Comparison of ENCODE assay signal across 9 mouse cellular contexts in genomic region chr2:32436686-32437372, GRCm38 (mm10). TPM values are rescaled to one million over a fixed set of nuclear protein-coding genes. Genes with fewer than 3 reads are reported as not detected.
A peak's percentile ranks its signal among the peaks of the same experiment; 100 is the strongest.
DNase-seq lines count a peak whose midpoint lies in the region; ATAC-seq and TF ChIP-seq lines count a peak whose summit lies in the region.
"Had no signal": no experiment of that assay in that cellular context is flagged by ENCODE, and none has a peak within 500 bp of the region (broad histone marks: within the 10 kb centered on the region; RNA-seq: fewer than 3 reads in every experiment).

No protein-coding gene starts in this region.

- TF ChIP-seq CTCF in C2C12 (IDR thresholded peaks at IDR 0.05; ENCODE audit: control insufficient read depth, insufficient read depth, insufficient read length), result no peak

- no peaks in the 10 kb centered on the region for H3K27me3 ChIP-seq in C2C12 (ENCODE audit: control insufficient read depth, insufficient read depth, insufficient read length)
- H3K27me3 ChIP-seq in embryonic facial prominence, embryonic 14.5 days (replicated peaks; ENCODE audit: control insufficient read depth, insufficient read depth, low read length), result no peaks in the 10 kb centered on the region
- no peaks in the 10 kb centered on the region for H3K27me3 ChIP-seq in hindbrain, embryonic 16.5 days (replicated peaks; ENCODE audit: control insufficient read depth, insufficient read depth, low read length)

- no peak overlapping the region for H3K4me2 ChIP-seq in embryonic facial prominence, embryonic 14.5 days (ENCODE audit: low read depth, low read length)
- H3K4me2 ChIP-seq in hindbrain, embryonic 16.5 days (ENCODE audit: low read length), result no peak overlapping the region

- ATAC-seq in embryonic facial prominence, embryonic 14.5 days (ENCODE audit: low read depth), result peak; percentile 68
- peak; percentile 68 for ATAC-seq in hindbrain, embryonic 16.5 days
- ATAC-seq in megakaryocyte, adult 5-6 weeks (ENCODE audit: poor library complexity, severe bottlenecking), result no peak

- no peak overlapping the region for H3K9ac ChIP-seq in embryonic facial prominence, embryonic 14.5 days (ENCODE audit: low read depth, low read length)
- H3K9ac ChIP-seq in hindbrain, embryonic 16.5 days (ENCODE audit: low read depth, low read length), result no peak overlapping the region

- H3K4me3 ChIP-seq in C2C12 (ENCODE audit: insufficient read depth, poor library complexity, severe bottlenecking), result no peak overlapping the region
- no peak overlapping the region for H3K4me3 ChIP-seq in embryonic facial prominence, embryonic 14.5 days (ENCODE audit: low read depth, low read length)
- no peak overlapping the region for H3K4me3 ChIP-seq in hindbrain, embryonic 16.5 days (ENCODE audit: low read length)

- 56% methylated on average over 3 of the region's 3 CpGs for WGBS in embryonic facial prominence, embryonic 14.5 days
- 48% methylated on average over 3 of the region's 3 CpGs for WGBS in hindbrain, embryonic 16.5 days

- DNase-seq in embryonic facial prominence, embryonic 14.5 days (ENCODE audit: low spot score), result peak; percentile 73
- peak; percentile 57 for DNase-seq in lung, postnatal 14 days
- DNase-seq in ovary, postnatal 14 days (ENCODE audit: low spot score), result no peak
- DNase-seq in adrenal gland, adult 8-10 months, result no peak
- DNase-seq in right cerebral cortex, adult 18-20 months, result no peak

- peaks cover 55% of the 10 kb centered on the region for H3K79me3 ChIP-seq in C2C12 (ENCODE audit: low read depth)

- H3K36me3 ChIP-seq in C2C12 (ENCODE audit: control insufficient read depth, insufficient read depth), result no peaks in the 10 kb centered on the region
- no peaks in the 10 kb centered on the region for H3K36me3 ChIP-seq in embryonic facial prominence, embryonic 14.5 days (ENCODE audit: control insufficient read depth, insufficient read depth, low read length)
- no peaks in the 10 kb centered on the region for H3K36me3 ChIP-seq in hindbrain, embryonic 16.5 days (ENCODE audit: control insufficient read depth, insufficient read depth, low read length)

- no peaks in the 10 kb centered on the region for H3K9me3 ChIP-seq in embryonic facial prominence, embryonic 14.5 days (ENCODE audit: control insufficient read depth, low read length)
- no peaks in the 10 kb centered on the region for H3K9me3 ChIP-seq in hindbrain, embryonic 16.5 days (ENCODE audit: control insufficient read depth, low read length)

- peaks cover 100% of the 10 kb centered on the region for H3K79me2 ChIP-seq in C2C12 (ENCODE audit: control insufficient read depth, insufficient read depth)

- peak overlapping the region; percentile 59; the same call in 1 of the 2 replicates for H3K27ac ChIP-seq in embryonic facial prominence, embryonic 14.5 days (replicated peaks; ENCODE audit: low read depth, low read length)
- peak overlapping the region; percentile 62 for H3K27ac ChIP-seq in hindbrain, embryonic 16.5 days (ENCODE audit: low read depth, low read length)

- H3ac ChIP-seq in C2C12 (ENCODE audit: control insufficient read depth, insufficient read length, low read depth), result no peak overlapping the region

- H3K4me1 ChIP-seq in embryonic facial prominence, embryonic 14.5 days (ENCODE audit: control insufficient read depth, insufficient read depth, low read length), result peaks cover 12% of the 10 kb centered on the region
- H3K4me1 ChIP-seq in hindbrain, embryonic 16.5 days (ENCODE audit: control insufficient read depth, insufficient read depth, low read depth, low read length), result peaks cover 13% of the 10 kb centered on the region

TF ChIP-seq in C2C12, 6 proteins besides CTCF, POLR2A, EP300 and RAD21:
- TF ChIP-seq MYOG (IDR thresholded peaks at IDR 0.05; ENCODE audit: control insufficient read depth, extremely low read depth, insufficient read length) (no peak), CEBPB (IDR thresholded peaks at IDR 0.05; ENCODE audit: low read depth) (peak; percentile 76), MYOD1 (IDR thresholded peaks at IDR 0.05; ENCODE audit: control insufficient read depth, insufficient read length, low read depth) (no peak), MAX (IDR thresholded peaks at IDR 0.05) (no peak), FOSL1 (IDR thresholded peaks at IDR 0.05; ENCODE audit: insufficient read depth, low read length, poor library complexity, severe bottlenecking) (no peak)

RNA-seq across cellular contexts. Expression of gene Naif1, which starts 13.4 kb away (rescaled TPM):
- 3.2 TPM for polyA plus RNA-seq in C2C12 (2012; fragmentation: generic; extraction: Trizol)
- 4.9 and 5.6 TPM in 2 replicates for polyA plus RNA-seq in embryonic facial prominence, embryonic 14.5 days (2014; fragmentation: Nextera tagmentation; extraction: Ambion mirVana)
- 5.1 and 5.2 TPM in 2 replicates for polyA plus RNA-seq in hindbrain, embryonic 16.5 days (2015; fragmentation: Nextera tagmentation; extraction: Ambion mirVana)
- total RNA-seq in adrenal gland, adult 8-10 months (2022), result 1 to 10 TPM; 4.2 to 5.5 (median 5.0) TPM
- total RNA-seq in megakaryocyte, adult 5-6 weeks (2015), result 2.9 and 3.5 TPM in 2 replicates
- total RNA-seq in megakaryocyte, adult 5-6 weeks (2017), result 3.2 and 3.9 TPM in 2 replicates

RNA-seq across cellular contexts. Expression of gene Slc25a25, which starts 14.4 kb away (rescaled TPM):
- 11.2 TPM for polyA plus RNA-seq in C2C12 (2012; fragmentation: generic; extraction: Trizol)
- 15.8 and 17.0 TPM in 2 replicates for polyA plus RNA-seq in embryonic facial prominence, embryonic 14.5 days (2014; fragmentation: Nextera tagmentation; extraction: Ambion mirVana)
- 55.0 and 60.6 TPM in 2 replicates for polyA plus RNA-seq in hindbrain, embryonic 16.5 days (2015; fragmentation: Nextera tagmentation; extraction: Ambion mirVana)
- 10 to 100 TPM; 17.9 to 79.8 (median 27.3) TPM for total RNA-seq in adrenal gland, adult 8-10 months (2022)
- total RNA-seq in megakaryocyte, adult 5-6 weeks (2015), result 4.6 and 6.9 TPM in 2 replicates
- 8.4 and 10.7 TPM in 2 replicates for total RNA-seq in megakaryocyte, adult 5-6 weeks (2017)

RNA-seq across cellular contexts. Expression of gene Ptges2, which starts 41.1 kb away (rescaled TPM):
- polyA plus RNA-seq in C2C12 (2012; fragmentation: generic; extraction: Trizol), result 39.1 TPM
- polyA plus RNA-seq in embryonic facial prominence, embryonic 14.5 days (2014; fragmentation: Nextera tagmentation; extraction: Ambion mirVana), result 28.0 and 33.5 TPM in 2 replicates
- polyA plus RNA-seq in hindbrain, embryonic 16.5 days (2015; fragmentation: Nextera tagmentation; extraction: Ambion mirVana), result 56.4 and 59.8 TPM in 2 replicates
- 10 to 100 TPM; 42.2 to 52.5 (median 51.1) TPM for total RNA-seq in adrenal gland, adult 8-10 months (2022)
- total RNA-seq in megakaryocyte, adult 5-6 weeks (2015), result 5.0 and 6.7 TPM in 2 replicates
- total RNA-seq in megakaryocyte, adult 5-6 weeks (2017), result 7.2 and 8.8 TPM in 2 replicates

RNA-seq across cellular contexts. Expression of gene Lcn2, which starts 48.8 kb away (rescaled TPM):
- polyA plus RNA-seq in C2C12 (2012; fragmentation: generic; extraction: Trizol), result not detected
- polyA plus RNA-seq in embryonic facial prominence, embryonic 14.5 days (2014; fragmentation: Nextera tagmentation; extraction: Ambion mirVana), result 4.0 and 7.9 TPM in 2 replicates
- polyA plus RNA-seq in hindbrain, embryonic 16.5 days (2015; fragmentation: Nextera tagmentation; extraction: Ambion mirVana), result 0.76 and 0.93 TPM in 2 replicates
- 1 to 10 TPM in 2 of 4 experiments, under 1 TPM in 2; 0.32 to 3.7 (median 1.3) TPM for total RNA-seq in adrenal gland, adult 8-10 months (2022)
- total RNA-seq in megakaryocyte, adult 5-6 weeks (2015), result 3,591 and 4,679 TPM in 2 replicates
- 682 and 1,100 TPM in 2 replicates for total RNA-seq in megakaryocyte, adult 5-6 weeks (2017)
- polyA plus RNA-seq: limb, embryonic 11.5 days had no signal

RNA-seq across cellular contexts. Expression of gene 1110008P14Rik, which starts 55.1 kb away (rescaled TPM):
- 104 TPM for polyA plus RNA-seq in C2C12 (2012; fragmentation: generic; extraction: Trizol)
- polyA plus RNA-seq in embryonic facial prominence, embryonic 14.5 days (2014; fragmentation: Nextera tagmentation; extraction: Ambion mirVana), result 67.7 and 79.7 TPM in 2 replicates
- polyA plus RNA-seq in hindbrain, embryonic 16.5 days (2015; fragmentation: Nextera tagmentation; extraction: Ambion mirVana), result 161 and 196 TPM in 2 replicates
- total RNA-seq in adrenal gland, adult 8-10 months (2022), result 100 to 1,000 TPM; 120 to 179 (median 148) TPM
- total RNA-seq in megakaryocyte, adult 5-6 weeks (2015), result 30.4 and 38.4 TPM in 2 replicates
- total RNA-seq in megakaryocyte, adult 5-6 weeks (2017), result 29.1 and 32.3 TPM in 2 replicates

Comparison
In these comparisons a context has a peak if more than half of its experiments do, and no peak if none do; other contexts are left out.
1. DNase-seq: peak in embryonic facial prominence, embryonic 14.5 days (single experiment) and lung, postnatal 14 days (single experiment); none in ovary, postnatal 14 days (single experiment), adrenal gland, adult 8-10 months (single experiment) and right cerebral cortex, adult 18-20 months (single experiment).